Mouse (Mus musculus) midbrain, embryonic 15.5 days (tissue): ENCODE results near the gene Sncb. TPM values are rescaled to one million over a fixed set of nuclear protein-coding genes. Genes with fewer than 3 reads are reported as not detected.

Experiments
- ATAC-seq: fragments of 200-750 bp; cut with Nextera tagmentation; replicated peaks from 2 replicates; pipeline ENCODE4 v1.8.0; 2017; ENCODE audit warnings: moderate TSS enrichment
- H3K27ac ChIP-seq: fragments of 300-500 bp; sonication (generic); 2 replicates; pipeline ENCODE4 v1.5.1; 2015; ENCODE audit warnings: mild to moderate bottlenecking, inconsistent platforms
- H3K27me3 ChIP-seq: fragments of 300-500 bp; sonication (generic); replicated peaks from 2 replicates; pipeline ENCODE4 v1.6.1; 2015; ENCODE audit warnings: inconsistent platforms
- H3K36me3 ChIP-seq: fragments of 300-500 bp; sonication (generic); replicated peaks from 2 replicates; pipeline ENCODE4 v1.6.1; 2015; ENCODE audit warnings: inconsistent platforms
- H3K4me1 ChIP-seq: fragments of 300-500 bp; sonication (generic); 2 replicates; pipeline ENCODE4 v1.6.1; 2015; ENCODE audit warnings: inconsistent platforms
- H3K4me2 ChIP-seq: fragments of 300-500 bp; sonication (generic); 2 replicates; pipeline ENCODE4 v1.6.1; 2015; ENCODE audit warnings: inconsistent platforms, mild to moderate bottlenecking, moderate library complexity
- H3K4me3 ChIP-seq: fragments of 300-500 bp; sonication (generic); 2 replicates; pipeline ENCODE4 v1.5.1; 2015; ENCODE audit warnings: mild to moderate bottlenecking, inconsistent platforms
- H3K9ac ChIP-seq: fragments of 300-500 bp; sonication (generic); 2 replicates; pipeline ENCODE4 v1.6.1; 2015; ENCODE audit warnings: mild to moderate bottlenecking, inconsistent platforms
- H3K9me3 ChIP-seq: fragments of 300-500 bp; sonication (generic); 2 replicates; pipeline ENCODE4 v1.6.1; 2016; ENCODE audit warnings: inconsistent platforms
- WGBS: fragments of 180-500 bp; shearing (Covaris S2); methylation state at CpG from one replicate; pipeline ENCODE4 v1.1.7; 2015; ENCODE audit warnings: mixed read lengths; 5-methylcytosine and 5-hydroxymethylcytosine counted together
- polyA plus RNA-seq: library from polyadenylated mRNA; unstranded; fragments of >200 nt; fragmentation: Nextera tagmentation; extraction: Ambion mirVana; gene quantifications from 2 replicates; pipeline ENCODE4 v1.2.1, GENCODE M21; 2015

Sncb gene
- polyA plus RNA-seq, 1 experiment from 2014 or later: 56.4 TPM

- Histone ChIP-seq H3K27ac (peak overlapping the region; percentile 72), H3K9me3 (no peaks in the 10 kb centered on the region), H3K27me3 (peaks cover 27% of the 10 kb centered on the region), H3K9ac (peak overlapping the region; percentile 67), H3K4me2 (peak overlapping the region; percentile 57), H3K4me3 (peak overlapping the region; percentile 59), H3K36me3 (no peaks in the 10 kb centered on the region), H3K4me1 (peaks cover 26% of the 10 kb centered on the region)
- ATAC-seq: peak; percentile 69
- 5% methylated on average over 43 of the region's 44 CpGs for WGBS
Measured at GRCm38 (mm10) chr13:54765281-54766191, 859 bp downstream of the Sncb start.

GRCm38 (mm10) chr13:54760906-54761305 is 5.5 kb downstream of the Sncb start:
- WGBS: 69% methylated on average over 7 of the region's 7 CpGs
- peaks cover 50% of the 10 kb centered on the region for H3K4me1 ChIP-seq

GRCm38 (mm10) chr13:54760164-54760795 is 6.1 kb downstream of the Sncb start:
- Histone ChIP-seq H3K27me3 (peaks cover 23% of the 10 kb centered on the region), H3K36me3 (no peaks in the 10 kb centered on the region), H3K9me3 (no peaks in the 10 kb centered on the region), H3K27ac (no peak overlapping the region), H3K4me2 (no peak overlapping the region), H3K4me3 (no peak overlapping the region), H3K9ac (no peak overlapping the region), H3K4me1 (peaks cover 50% of the 10 kb centered on the region)
- no peak for ATAC-seq
- 65% methylated on average over 8 of the region's 8 CpGs for WGBS

More at GRCm38 (mm10) chr13:54760906-54761305, 5.5 kb downstream of the Sncb start:
- H3K27me3 ChIP-seq: peaks cover 27% of the 10 kb centered on the region
- no peaks in the 10 kb centered on the region for H3K36me3 ChIP-seq
- no peak overlapping the region for H3K9ac ChIP-seq
- no peak overlapping the region for H3K4me2 ChIP-seq
- H3K4me3 ChIP-seq: no peak overlapping the region
- no peak for ATAC-seq
- H3K9me3 ChIP-seq: no peaks in the 10 kb centered on the region
- H3K27ac ChIP-seq: no peak overlapping the region

GRCm38 (mm10) chr13:54759496-54759895 is 6.9 kb downstream of the Sncb start:
- no peak overlapping the region; the same call in 1 of the 2 replicates for H3K9ac ChIP-seq
- no peak overlapping the region; the same call in 1 of the 2 replicates for H3K4me3 ChIP-seq
- H3K27me3 ChIP-seq: peaks cover 17% of the 10 kb centered on the region
- ATAC-seq: no peak
- H3K36me3 ChIP-seq: no peaks in the 10 kb centered on the region
- 4% methylated on average over 7 of the region's 7 CpGs for WGBS
- H3K4me1 ChIP-seq: peaks cover 52% of the 10 kb centered on the region
- H3K4me2 ChIP-seq: peak overlapping the region; percentile 89
- no peaks in the 10 kb centered on the region for H3K9me3 ChIP-seq
- H3K27ac ChIP-seq: no peak overlapping the region

GRCm38 (mm10) chr13:54758756-54759470 is 7.5 kb downstream of the Sncb start:
- Histone ChIP-seq H3K4me3 (peak overlapping the region; percentile 47), H3K9me3 (no peaks in the 10 kb centered on the region), H3K36me3 (no peaks in the 10 kb centered on the region), H3K9ac (peak overlapping the region; percentile 53), H3K4me1 (peaks cover 55% of the 10 kb centered on the region), H3K27ac (peak overlapping the region; percentile 95), H3K4me2 (peak overlapping the region; percentile 89), H3K27me3 (peaks cover 12% of the 10 kb centered on the region)
- under 1% methylated on average over 29 of the region's 29 CpGs for WGBS
- ATAC-seq: peak; percentile 18; the same call in 1 of the 2 replicates

- H3K4me1 ChIP-seq: peaks cover 55% of the 10 kb centered on the region
- ATAC-seq: peak; percentile 84
- peak overlapping the region; percentile 53 for H3K9ac ChIP-seq
- H3K4me2 ChIP-seq: peak overlapping the region; percentile 89
- H3K27me3 ChIP-seq: peaks cover 4% of the 10 kb centered on the region
- WGBS: 0% methylated on average over 43 of the region's 43 CpGs
- H3K27ac ChIP-seq: peak overlapping the region; percentile 95
- peak overlapping the region; percentile 47 for H3K4me3 ChIP-seq
- no peaks in the 10 kb centered on the region for H3K36me3 ChIP-seq
- H3K9me3 ChIP-seq: no peaks in the 10 kb centered on the region
Measured at GRCm38 (mm10) chr13:54758045-54758755, 8.2 kb downstream of the Sncb start.

GRCm38 (mm10) chr13:54757093-54757830 is 9.1 kb downstream of the Sncb start:
- Histone ChIP-seq H3K9me3 (no peaks in the 10 kb centered on the region), H3K4me2 (peak overlapping the region; percentile 89), H3K4me1 (peaks cover 63% of the 10 kb centered on the region), H3K27me3 (no peaks in the 10 kb centered on the region), H3K27ac (peak overlapping the region; percentile 95), H3K9ac (peak overlapping the region; percentile 53), H3K4me3 (peak overlapping the region; percentile 47), H3K36me3 (no peaks in the 10 kb centered on the region)
- 0 out of 2 replicates have a peak, but pooled peaks have one; percentile 0 for ATAC-seq
- WGBS: 26% methylated on average over 10 of the region's 10 CpGs

- H3K36me3 ChIP-seq: no peaks in the 10 kb centered on the region
- no peak overlapping the region for H3K27ac ChIP-seq
- peaks cover 6% of the 10 kb centered on the region; the same call in 1 of the 2 replicates for H3K27me3 ChIP-seq
- H3K9ac ChIP-seq: no peak overlapping the region
- H3K4me3 ChIP-seq: no peak overlapping the region
- H3K4me2 ChIP-seq: no peak overlapping the region
- H3K4me1 ChIP-seq: peaks cover 65% of the 10 kb centered on the region
- no peaks in the 10 kb centered on the region for H3K9me3 ChIP-seq
- 90% methylated on average over 8 of the region's 8 CpGs for WGBS
- ATAC-seq: no peak
Measured at GRCm38 (mm10) chr13:54756156-54756712, 10.2 kb downstream of the Sncb start.

- 11% methylated on average over 9 of the region's 9 CpGs for WGBS
- Histone ChIP-seq H3K9me3 (no peaks in the 10 kb centered on the region), H3K4me1 (peaks cover 68% of the 10 kb centered on the region), H3K4me2 (peak overlapping the region; percentile 19; the same call in 1 of the 2 replicates), H3K27ac (peak overlapping the region; percentile 59), H3K27me3 (peaks cover 11% of the 10 kb centered on the region; the same call in 1 of the 2 replicates), H3K4me3 (no peak overlapping the region; the same call in 1 of the 2 replicates), H3K36me3 (no peaks in the 10 kb centered on the region), H3K9ac (no peak overlapping the region)
- ATAC-seq: no peak
Measured at GRCm38 (mm10) chr13:54755201-54755830, 11.1 kb downstream of the Sncb start.

GRCm38 (mm10) chr13:54754169-54755080 is 12.0 kb downstream of the Sncb start:
- H3K4me3 ChIP-seq: no peak overlapping the region
- H3K36me3 ChIP-seq: no peaks in the 10 kb centered on the region
- no peak overlapping the region for H3K9ac ChIP-seq
- ATAC-seq: no peak
- 37% methylated on average over 12 of the region's 12 CpGs for WGBS
- H3K27me3 ChIP-seq: peaks cover 11% of the 10 kb centered on the region; the same call in 1 of the 2 replicates
- H3K4me2 ChIP-seq: no peak overlapping the region
- no peaks in the 10 kb centered on the region for H3K9me3 ChIP-seq
- peaks cover 64% of the 10 kb centered on the region for H3K4me1 ChIP-seq
- no peak overlapping the region for H3K27ac ChIP-seq
